Mouse (Mus musculus): ENCODE data around the gene Irgq. TPM values are rescaled to one million over a fixed set of nuclear protein-coding genes. Genes with fewer than 3 reads are reported as not detected.

The Irgq gene
- total RNA-seq (2023; ENCODE audit: inconsistent age) = 22.3 to 27.3 TPM (median 24.2 TPM) in 4 replicates

GRCm38 (mm10) chr7:24530062-24530931 is at the start of gene Irgq:
TSS of gene Irgq (plus strand) at chr7:24530689.

GRCm38 (mm10) chr7:24481474-24482207 is 48.8 kb upstream of the Irgq start, which contains the start of gene Cadm4:
TSS of gene Cadm4 (plus strand) at chr7:24482023.

GRCm38 (mm10) chr7:24506838-24507725 is 23.4 kb upstream of the Irgq start, which contains the start of gene Zfp428:
TSS of gene Zfp428 (plus strand) at chr7:24507006.

GRCm38 (mm10) chr7:24512355-24512754 is 18.1 kb upstream of the Irgq start, which contains the start of gene AC161166.1:
TSS of gene AC161166.1 (minus strand) at chr7:24512455.

GRCm38 (mm10) chr7:24546068-24546614 is 15.7 kb downstream of the Irgq start, which contains the start of the genes Pinlyp and Xrcc1:
TSS of gene Pinlyp (minus strand) at chr7:24546118.
TSS of gene Xrcc1 (plus strand) at chr7:24546289.

GRCm38 (mm10) chr7:24587330-24588105 is 57.0 kb downstream of the Irgq start, which contains the start of the genes Ethe1 and Zfp575:
TSS of gene Ethe1 (plus strand) at chr7:24587543.
TSS of gene Zfp575 (minus strand) at chr7:24587641.

Other genes with a start within 250 kb of the Irgq start
- 5.2 to 10.8 TPM (median 7.3 TPM) in 4 replicates for gene Zfp61, start 229.5 kb upstream of the Irgq start, total RNA-seq (2023; ENCODE audit: inconsistent age)
- 7.5 to 10.9 TPM (median 9.4 TPM) in 4 replicates for gene Zfp94, start 214.0 kb upstream of the Irgq start, total RNA-seq (2023; ENCODE audit: inconsistent age)
- gene Tescl, start 196.8 kb upstream of the Irgq start, total RNA-seq (2023; ENCODE audit: inconsistent age) = not detected in 4 replicates
- gene Lypd5, start 181.5 kb upstream of the Irgq start, total RNA-seq (2023; ENCODE audit: inconsistent age) = not detected in 4 replicates
- 3.6 to 6.1 TPM (median 4.8 TPM) in 4 replicates for gene Kcnn4, start 160.4 kb upstream of the Irgq start, total RNA-seq (2023; ENCODE audit: inconsistent age)
- gene Smg9, start 131.1 kb upstream of the Irgq start, total RNA-seq (2023; ENCODE audit: inconsistent age) = 69.8 to 79.7 TPM (median 77.4 TPM) in 4 replicates
- 5.0 to 7.5 TPM (median 6.1 TPM) in 4 replicates for gene Irgc1, start 78.4 kb upstream of the Irgq start, total RNA-seq (2023; ENCODE audit: inconsistent age)
- 535 to 734 TPM (median 595 TPM) in 4 replicates for gene Plaur, start 68.2 kb upstream of the Irgq start, total RNA-seq (2023; ENCODE audit: inconsistent age)
- gene Cadm4, start 48.7 kb upstream of the Irgq start, total RNA-seq (2023; ENCODE audit: inconsistent age) = 0.78 to 3.1 TPM (median 1.9 TPM) in 4 replicates
- 1.4 to 2.2 TPM (median 1.7 TPM) in 4 replicates for gene Zfp428, start 23.7 kb upstream of the Irgq start, total RNA-seq (2023; ENCODE audit: inconsistent age)
- not detected in 4 replicates for gene AC161166.1, start 18.2 kb upstream of the Irgq start, total RNA-seq (2023; ENCODE audit: inconsistent age)
- 0.87 TPM in 1 of 4 replicates, not detected in the others for gene Pinlyp, start 15.4 kb downstream of the Irgq start, total RNA-seq (2023; ENCODE audit: inconsistent age)
- gene Xrcc1, start 15.6 kb downstream of the Irgq start, total RNA-seq (2023; ENCODE audit: inconsistent age) = 85.4 to 92.1 TPM (median 88.0 TPM) in 4 replicates
- 9.0 to 13.0 TPM (median 12.0 TPM) in 4 replicates for gene Ethe1, start 56.9 kb downstream of the Irgq start, total RNA-seq (2023; ENCODE audit: inconsistent age)
- 0.18 to 0.22 TPM in 2 of 4 replicates, not detected in the others for gene Zfp575, start 57.0 kb downstream of the Irgq start, total RNA-seq (2023; ENCODE audit: inconsistent age)
- gene Phldb3, start 80.1 kb downstream of the Irgq start, total RNA-seq (2023; ENCODE audit: inconsistent age) = 22.1 to 31.0 TPM (median 26.2 TPM) in 4 replicates
- 0.29 to 0.54 TPM in 2 of 4 replicates, not detected in the others for gene Lypd3, start 105.9 kb downstream of the Irgq start, total RNA-seq (2023; ENCODE audit: inconsistent age)
- gene Tex101, start 146.0 kb downstream of the Irgq start, total RNA-seq (2023; ENCODE audit: inconsistent age) = not detected in 4 replicates
- not detected in 4 replicates for gene BC049730, start 178.6 kb downstream of the Irgq start, total RNA-seq (2023; ENCODE audit: inconsistent age)
- gene Gm4763, start 196.2 kb downstream of the Irgq start, total RNA-seq (2023; ENCODE audit: inconsistent age) = not detected in 4 replicates
- 0.29 to 0.32 TPM in 2 of 4 replicates, not detected in the others for gene Cd177, start 229.6 kb downstream of the Irgq start, total RNA-seq (2023; ENCODE audit: inconsistent age)
- not detected in 4 replicates for gene Ceacam10, start 246.5 kb downstream of the Irgq start, total RNA-seq (2023; ENCODE audit: inconsistent age)

All from B cell, adult (primary cell).